Mouse (Mus musculus) stomach, postnatal 0 days (tissue): ENCODE data around the gene Gstp1.

Source experiments
- CTCF ChIP-seq: IDR thresholded peaks from 2 replicates; pipeline ENCODE4 v1.5.1; 2016; ENCODE audit warnings: antibody characterized with exemption, low read depth, mild to moderate bottlenecking, moderate library complexity
- EP300 ChIP-seq: optimal IDR thresholded peaks from 2 replicates; pipeline ENCODE3; 2016; ENCODE audit warnings: antibody characterized with exemption

DNA sequence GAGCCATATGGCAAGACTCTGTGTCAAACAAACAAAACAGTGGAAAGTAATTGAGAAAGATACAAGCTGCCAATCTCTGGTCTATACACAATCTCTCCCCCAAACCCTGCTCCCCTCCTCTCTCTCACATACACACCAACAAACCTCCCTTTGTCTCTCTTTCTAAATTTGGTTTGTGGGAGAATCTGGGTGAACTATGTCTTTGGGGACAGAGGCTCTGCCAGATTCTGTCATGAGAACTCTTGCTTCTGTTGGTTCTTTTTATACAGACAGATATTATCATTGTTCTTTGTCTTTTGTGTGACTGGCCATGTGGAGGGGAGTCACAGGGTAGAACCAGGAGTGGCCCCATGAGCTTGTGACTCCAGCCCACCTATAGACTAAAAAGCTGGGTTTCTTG lies 10.2 kb downstream of the Gstp1 start:
- TF ChIP-seq CTCF (no peak), EP300 (no peak)
